Mouse (Mus musculus): ENCODE data around the gene Etfbkmt.

GRCm38 (mm10) chr6:149145143-149145542, 5.5 kb downstream of the Etfbkmt start:
- TF ChIP-seq CTCF (conservative IDR thresholded peaks at IDR 0.05; ENCODE audit: insufficient read depth, insufficient read length, low read depth, low read length) (no peak), POLR2A (IDR thresholded peaks at IDR 0.05; ENCODE audit: low read depth, low read length) (no peak)

All from kidney, adult 2 months (tissue).